Mouse (Mus musculus) neutrophil, adult 59 days (primary cell): ENCODE results near the gene Siah1b. TPM values are rescaled to one million over a fixed set of nuclear protein-coding genes. Genes with fewer than 3 reads are reported as not detected.

Experiments
- total RNA-seq, 2 experiments: library from RNA; stranded (reverse); gene quantifications; 1 replicate in 1 of 2; 2 replicates in 1 of 2; pipeline ENCODE4 v1.2.4; 2023

Gene Siah1b
- total RNA-seq: 1 to 10 TPM; 6.8 to 9.1 TPM

GRCm38 (mm10) chrX:164076040-164076775, at the start of gene Siah1b:
Siah1b (minus strand) TSS chrX:164076493.

GRCm38 (mm10) chrX:164088582-164088981, 12.3 kb upstream of the Siah1b start, which contains the start of gene Cltrn:
Cltrn (plus strand) TSS chrX:164088830.

GRCm38 (mm10) chrX:164027607-164028289, 48.5 kb downstream of the Siah1b start, which contains the start of gene Car5b:
Car5b (minus strand) TSS chrX:164027997.

Other genes with a start within 250 kb of the Siah1b start
- 100 to 1,000 TPM; 148 to 174 TPM for gene Ap1s2, start 167.5 kb downstream of the Siah1b start, total RNA-seq
- gene Zrsr2, start 117.8 kb downstream of the Siah1b start, total RNA-seq: 10 to 100 TPM; 27.2 to 33.8 TPM
- under 1 TPM; 0.40 to 0.42 TPM for gene Car5b, start 48.5 kb downstream of the Siah1b start, total RNA-seq
- not detected for gene Cltrn, start 12.3 kb upstream of the Siah1b start, total RNA-seq
- not detected for gene Ace2, start 62.8 kb upstream of the Siah1b start, total RNA-seq
- gene Bmx, start 181.7 kb upstream of the Siah1b start, total RNA-seq: 10 to 100 TPM; 68.0 to 70.6 TPM
- gene Pir, start 192.9 kb upstream of the Siah1b start, total RNA-seq: 1 to 10 TPM; 2.1 to 2.3 TPM